Mouse (Mus musculus) bone marrow, adult 2 months (tissue): ENCODE measurements around the gene Grik3.

Source experiments
- CTCF ChIP-seq: fragments of 200-500 bp; IDR thresholded peaks from 2 replicates; pipeline ENCODE4 v1.5.1; 2011; ENCODE audit warnings: low read length, control low read depth; ENCODE audit not compliant: control insufficient read depth, insufficient read depth
- POLR2A ChIP-seq: fragments of 200-500 bp; IDR thresholded peaks from 2 replicates; pipeline ENCODE4 v1.6.1; 2011; ENCODE audit warnings: low read depth, mild to moderate bottlenecking, control low read depth, low read length, borderline replicate concordance; ENCODE audit not compliant: control insufficient read depth

GRCm38 (mm10) chr4:125441821-125442220 is 48.7 kb upstream of the Grik3 start:
- no peak for TF ChIP-seq CTCF
- no peak for TF ChIP-seq POLR2A
